Mouse (Mus musculus): ENCODE measurements around the gene Slc6a1.

Slc6a1 gene

GRCm38 (mm10) chr6:114354635-114355034, 72.2 kb downstream of the Slc6a1 start:
- DNase-seq (ENCODE audit: low spot score in 2 of 2) = no peak

DNA sequence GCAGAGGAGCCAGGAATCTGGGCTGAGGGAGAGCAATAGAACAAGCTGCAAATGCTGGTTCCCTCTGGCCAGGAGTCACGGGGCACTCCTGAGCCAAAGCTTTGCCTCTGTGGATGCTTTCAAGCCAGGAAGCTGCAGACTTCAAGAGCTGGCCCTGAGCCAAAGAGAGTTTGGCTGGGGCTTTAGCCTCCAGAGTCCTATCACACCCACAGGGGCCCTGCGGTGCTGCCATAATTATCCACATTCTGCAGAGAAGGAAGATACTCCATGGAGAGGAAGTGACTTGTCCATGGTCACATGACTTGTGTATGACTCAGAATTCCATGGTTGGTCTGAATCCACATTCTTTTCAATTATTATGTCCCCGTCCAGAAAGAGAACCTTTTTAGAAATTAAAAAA, 75.7 kb downstream of the Slc6a1 start:
- peak in 1 of 2 experiments; percentile 7 for DNase-seq (ENCODE audit: low spot score in 2 of 2)

DNA sequence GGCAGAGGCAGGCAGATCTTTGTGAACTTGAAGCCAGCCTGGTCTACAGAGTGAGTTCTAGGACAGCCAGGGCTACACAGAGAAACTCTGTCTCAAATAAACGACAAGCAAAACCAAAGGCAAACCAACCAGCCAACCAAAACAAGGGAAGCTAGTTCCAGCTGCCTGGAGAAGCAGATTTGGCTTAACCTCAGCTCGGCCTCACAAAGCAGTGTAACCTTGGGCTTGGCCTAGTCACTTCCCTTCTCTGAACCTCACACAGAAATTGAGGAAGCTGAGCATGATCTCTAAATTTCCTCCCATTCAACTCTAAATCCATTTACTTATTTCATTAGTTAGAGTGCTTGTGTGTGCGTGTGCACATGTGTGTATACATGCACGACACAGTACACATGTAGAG, 79.9 kb downstream of the Slc6a1 start:
- DNase-seq (ENCODE audit: low spot score in 2 of 2) = no peak

DNA sequence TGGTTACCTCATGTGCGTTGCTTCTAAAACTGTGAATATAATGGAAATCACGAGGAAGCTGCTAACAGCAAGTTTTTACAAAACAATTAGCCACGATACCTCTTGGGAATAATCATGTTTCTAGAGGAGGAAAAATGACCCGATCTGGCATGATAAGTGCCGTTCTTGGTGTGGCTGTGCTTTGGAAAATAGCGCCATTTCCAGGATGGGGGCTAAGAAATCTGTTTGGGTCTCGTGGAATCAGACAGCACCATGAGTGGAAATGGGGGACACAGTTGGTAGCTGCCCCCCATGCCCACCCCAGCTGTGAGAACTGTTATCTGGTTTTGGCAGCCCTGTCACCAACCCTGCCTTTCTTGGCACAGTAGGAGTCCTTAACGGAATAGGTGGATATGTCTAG, 81.3 kb downstream of the Slc6a1 start:
- no peak for DNase-seq (ENCODE audit: low spot score in 2 of 2)

GRCm38 (mm10) chr6:114364734-114365133, 82.3 kb downstream of the Slc6a1 start:
- DNase-seq (ENCODE audit: low spot score in 2 of 2) = no peak

GRCm38 (mm10) chr6:114366191-114366590, 83.8 kb downstream of the Slc6a1 start:
- DNase-seq (ENCODE audit: low spot score in 2 of 2) = no peak
